Mouse (Mus musculus): ENCODE measurements around the gene Xpo4.

Xpo4 gene

GRCm38 (mm10) chr14:57537261-57538015 is 127.8 kb downstream of the Xpo4 start:
- no peak for DNase-seq (ENCODE audit: low spot score in 2 of 2)

GRCm38 (mm10) chr14:57536820-57537219 is 128.4 kb downstream of the Xpo4 start:
- DNase-seq (ENCODE audit: low spot score in 2 of 2), result no peak

DNA sequence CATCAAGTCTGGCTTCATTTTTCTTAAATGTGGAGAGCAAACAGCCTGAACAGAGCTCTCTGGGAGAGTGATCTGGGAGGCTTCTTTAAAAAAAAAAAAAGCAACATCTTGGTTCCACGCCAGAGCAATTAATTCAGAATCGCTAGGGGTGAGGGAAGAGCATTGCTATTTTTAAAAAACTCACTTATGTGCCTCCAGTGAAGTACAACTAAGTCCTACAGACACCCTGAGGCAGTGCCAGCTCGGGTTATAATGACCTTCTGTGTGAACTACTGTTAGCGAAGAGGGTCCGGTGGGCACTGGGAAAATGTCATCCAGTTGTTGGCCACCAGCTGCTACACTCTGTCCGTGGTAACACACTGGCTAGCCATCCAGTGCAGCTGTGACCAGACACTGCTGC is 129.6 kb downstream of the Xpo4 start:
- DNase-seq (ENCODE audit: low spot score in 2 of 2), result no peak

- no peak for DNase-seq (ENCODE audit: low spot score in 2 of 2)
These were observed 130.3 kb downstream of the Xpo4 start for GRCm38 (mm10) chr14:57534961-57535360.

DNA sequence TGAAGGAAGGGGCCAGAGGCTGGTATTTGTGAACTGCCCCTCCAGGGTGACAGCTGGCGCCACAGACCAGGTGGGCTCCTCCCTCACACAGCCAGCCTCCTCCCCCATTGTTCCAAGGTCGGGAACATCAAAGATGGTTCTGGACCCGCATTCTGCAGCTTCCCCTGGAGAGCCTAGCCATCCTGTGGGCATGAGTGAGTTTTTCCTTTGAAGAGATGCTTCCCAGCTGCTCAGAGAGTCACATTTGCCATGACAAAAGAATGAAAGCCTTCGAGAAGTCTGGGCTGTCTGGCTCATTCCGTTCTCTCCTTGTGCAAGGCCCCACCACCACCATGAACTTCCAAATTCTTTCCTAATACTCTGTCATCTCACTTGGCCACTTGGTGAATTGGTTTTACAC is 130.9 kb downstream of the Xpo4 start:
- DNase-seq (ENCODE audit: low spot score in 2 of 2), result no peak

GRCm38 (mm10) chr14:57533841-57534240 is 131.4 kb downstream of the Xpo4 start:
- DNase-seq (ENCODE audit: low spot score in 2 of 2), result no peak

DNA sequence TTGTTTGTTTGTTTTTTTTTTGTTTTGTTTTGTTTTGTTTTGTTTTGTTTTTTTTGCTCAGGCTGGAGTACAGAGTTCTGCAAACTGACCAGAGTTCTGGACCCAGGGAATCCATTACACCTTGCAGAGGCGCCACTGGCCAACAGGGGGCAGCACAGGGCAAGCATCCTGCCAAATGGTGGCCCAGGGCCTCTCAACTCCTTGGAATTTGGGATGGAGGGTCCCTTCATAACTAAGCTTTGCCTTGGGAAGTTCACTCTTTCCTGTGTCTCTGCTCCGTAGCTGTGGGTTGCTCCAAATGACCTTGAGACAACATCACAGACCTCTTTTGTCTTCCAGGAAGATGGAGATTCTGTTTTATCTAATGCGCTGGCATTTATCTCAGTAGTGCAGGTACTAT is 132.0 kb downstream of the Xpo4 start:
- no peak for DNase-seq (ENCODE audit: low spot score in 2 of 2)

DNA sequence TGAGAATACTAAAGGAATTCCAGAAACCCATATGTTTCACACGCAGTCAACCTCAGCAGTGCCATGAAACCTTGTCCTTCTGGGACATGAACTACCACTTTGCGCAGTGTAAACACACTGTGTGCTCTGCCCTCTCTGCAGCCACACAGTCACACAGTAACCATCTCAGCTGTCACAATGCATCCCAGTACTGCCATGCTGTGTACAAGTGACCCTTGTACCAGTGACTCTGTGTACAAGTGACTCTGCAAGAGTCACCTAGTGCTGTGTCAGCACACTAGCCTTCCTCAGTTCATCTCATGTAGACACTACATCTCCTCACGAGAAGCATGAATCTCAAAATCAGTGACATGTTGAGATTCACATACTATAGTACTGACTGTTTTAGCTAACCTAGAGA is 132.7 kb downstream of the Xpo4 start:
- DNase-seq (ENCODE audit: low spot score in 2 of 2), result no peak

GRCm38 (mm10) chr14:57529786-57530515 is 135.3 kb downstream of the Xpo4 start:
- no peak for DNase-seq (ENCODE audit: low spot score in 2 of 2)

- peak in 1 of 2 experiments; percentile 40 for DNase-seq (ENCODE audit: low spot score in 2 of 2)
These were observed 136.0 kb downstream of the Xpo4 start for GRCm38 (mm10) chr14:57529086-57529785.

GRCm38 (mm10) chr14:57527598-57527997 is 137.6 kb downstream of the Xpo4 start:
- no peak for DNase-seq (ENCODE audit: low spot score in 2 of 2)
